Mouse (Mus musculus) heart, postnatal 0 days (tissue): Measurements from ENCODE around the gene Gm10061.

Experiments
- CTCF ChIP-seq: IDR thresholded peaks from 2 replicates; pipeline ENCODE4 v1.5.1; 2016; ENCODE audit warnings: antibody characterized with exemption, control low read depth, low read depth
- EP300 ChIP-seq: IDR thresholded peaks from 2 replicates; pipeline ENCODE4 v1.6.1; 2016; ENCODE audit warnings: antibody characterized with exemption, low read depth

DNA sequence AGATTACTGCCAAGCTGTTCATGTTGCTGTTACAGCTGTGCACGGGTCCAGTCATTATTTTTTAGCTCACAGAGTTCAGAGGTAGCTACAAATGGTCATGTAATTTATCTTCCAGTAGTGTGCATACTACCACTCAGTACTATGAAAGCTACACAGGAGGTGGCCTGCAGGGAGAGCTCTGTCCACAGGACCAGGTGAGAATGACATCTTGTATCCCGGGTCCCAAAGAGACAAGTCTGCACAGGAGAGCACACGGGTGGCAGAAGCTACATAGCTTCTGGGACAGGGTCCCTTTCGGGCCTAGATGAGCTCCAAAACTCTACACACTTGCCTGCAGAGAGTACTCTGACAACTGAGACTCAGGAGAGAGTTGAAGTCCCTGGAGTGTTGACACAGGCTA is 37.7 kb downstream of the Gm10061 start:
- no peak for TF ChIP-seq CTCF
- TF ChIP-seq EP300: no peak
